Mouse (Mus musculus): ENCODE measurements around the gene Sdsl. TPM values are rescaled to one million over a fixed set of nuclear protein-coding genes. Genes with fewer than 3 reads are reported as not detected.

The Sdsl gene
- polyA plus RNA-seq, 1 experiment from 2014 or later, result 18.5 TPM

DNA sequence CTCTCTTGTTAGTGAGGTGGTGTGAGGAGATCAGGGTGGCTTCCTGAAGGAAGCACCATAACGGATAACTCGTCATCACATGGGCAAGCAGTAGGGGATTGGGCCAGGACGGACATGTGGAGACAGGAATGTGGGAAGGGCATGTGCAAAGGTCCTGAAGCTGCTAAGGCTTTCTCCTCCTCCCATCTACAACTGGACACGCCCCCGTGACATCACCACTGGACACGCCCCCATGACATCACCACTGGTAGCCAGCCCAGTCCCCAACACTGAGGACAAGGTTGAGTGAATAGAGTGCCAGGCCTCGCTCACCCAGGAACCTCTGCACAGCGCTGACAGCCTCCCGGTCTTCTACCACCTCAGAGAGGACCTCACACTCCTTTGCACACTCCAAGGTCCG lies 13.5 kb downstream of the Sdsl start:
- in situ Hi-C loops (cut with MboI; ENCODE audit: low pct_unique_long_range_greater_than_20kb), result no loop called here
- TF ChIP-seq CTCF (IDR thresholded peaks at IDR 0.05), result no peak
- POLR2A ChIA-PET, result no interaction called here
- H3K27me3 ChIP-seq, result peaks cover 11% of the 10 kb centered on the region
- CTCF ChIA-PET, result no interaction called here
- no peak for ATAC-seq
- DNase-seq (ENCODE audit: low read depth, low spot score), result no peak

DNA sequence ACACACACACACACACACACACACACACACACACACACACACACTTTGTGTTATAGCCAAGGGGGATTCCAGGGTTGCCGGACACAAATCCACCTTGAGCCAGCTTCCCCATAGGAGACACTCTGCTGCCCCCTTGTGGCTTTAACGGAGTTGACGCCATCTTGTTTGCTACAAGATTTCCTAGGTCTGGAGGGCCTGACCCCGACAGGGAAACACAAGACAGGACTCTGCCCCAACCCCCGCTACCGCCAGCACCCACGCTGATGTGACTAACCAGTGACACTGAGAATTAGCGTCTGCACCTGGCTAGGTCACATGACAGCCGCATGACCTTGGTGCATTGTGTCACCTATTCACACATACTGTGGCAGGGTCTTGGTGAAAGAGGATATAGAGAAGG lies 15.0 kb downstream of the Sdsl start:
- TF ChIP-seq CTCF (IDR thresholded peaks at IDR 0.05), result peak; percentile 83
- POLR2A ChIA-PET, result interaction anchor here (1.0 kb wide), 1 partner anchor 11 kb away, joined by 3 read pairs; no protein-coding TSS in a partner anchor
- DNase-seq (ENCODE audit: low read depth, low spot score) (no peak), ATAC-seq (peak; percentile 11)
- H3K27me3 ChIP-seq, result peaks cover 15% of the 10 kb centered on the region
- CTCF ChIA-PET, result interaction anchor here (0.8 to 1.9 kb wide), 2 partner anchors 9 to 16 kb away, joined by 3 to 7 read pairs; no protein-coding TSS in a partner anchor
- in situ Hi-C loops (cut with MboI; ENCODE audit: low pct_unique_long_range_greater_than_20kb), result no loop called here

DNA sequence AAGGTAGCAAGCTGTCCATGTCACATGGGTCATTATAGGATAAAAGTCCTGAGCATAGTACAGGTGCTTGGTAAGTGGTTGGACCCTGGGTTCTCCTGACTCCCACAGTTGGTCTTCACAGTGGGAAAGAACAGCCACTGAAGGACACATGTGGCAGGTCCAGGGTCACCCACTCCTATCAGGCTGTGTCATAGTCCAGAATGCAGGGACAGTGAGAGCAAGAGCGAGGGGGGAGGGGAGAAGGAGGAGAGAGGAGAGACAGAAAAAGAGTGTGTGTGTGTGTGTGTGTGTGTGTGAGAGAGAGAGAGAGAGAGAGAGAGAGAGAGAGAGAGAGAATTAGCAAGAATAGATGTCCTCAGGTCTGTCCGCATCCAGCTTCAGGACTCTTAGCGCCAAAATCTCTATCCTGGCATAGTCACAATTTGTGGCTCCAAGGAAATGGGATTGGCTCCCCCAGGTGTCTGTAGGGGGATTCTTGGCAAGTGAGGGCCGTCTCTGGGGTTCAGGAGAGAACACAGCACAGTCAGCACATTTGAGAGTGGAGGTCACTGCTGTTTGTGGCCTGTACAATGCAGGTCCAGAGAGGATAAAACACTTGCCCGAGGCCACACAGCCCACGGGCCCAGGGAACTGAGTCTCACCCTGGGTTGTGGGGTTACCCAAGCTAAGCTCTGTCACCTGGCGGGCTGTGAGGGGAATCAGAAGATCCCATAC lies 15.6 kb downstream of the Sdsl start:
- DNase-seq (ENCODE audit: low read depth, low spot score), result no peak
- POLR2A ChIA-PET, result interaction anchor here (1.0 kb wide), 1 partner anchor 10 kb away, joined by 3 read pairs; no protein-coding TSS in a partner anchor
- TF ChIP-seq CTCF (IDR thresholded peaks at IDR 0.05), result no peak
- H3K27me3 ChIP-seq, result peaks cover 15% of the 10 kb centered on the region
- CTCF ChIA-PET, result interaction anchor here (1.9 kb wide), 1 partner anchor 10 kb away, joined by 7 read pairs; no protein-coding TSS in a partner anchor
- no peak for ATAC-seq
- in situ Hi-C loops (cut with MboI; ENCODE audit: low pct_unique_long_range_greater_than_20kb), result no loop called here

DNA sequence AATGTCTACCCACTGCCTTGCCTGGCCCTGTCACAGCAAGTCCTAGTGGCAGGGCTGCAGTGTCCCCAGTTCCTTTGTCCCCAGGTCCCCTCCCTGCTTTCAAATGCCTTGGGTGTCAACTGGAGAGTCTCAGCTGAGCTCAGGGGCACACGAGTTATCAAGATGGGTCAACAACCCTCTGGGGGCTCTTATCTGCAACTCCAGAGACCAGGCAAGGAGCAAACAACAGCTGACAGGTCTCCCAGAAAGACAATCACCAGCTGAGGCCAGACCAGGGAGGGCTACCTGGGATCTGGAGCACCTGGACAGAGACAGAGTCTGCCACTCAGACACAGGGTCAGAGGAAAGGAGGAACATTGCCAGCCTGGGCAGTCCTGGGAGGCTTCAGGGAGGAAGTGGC lies 16.4 kb downstream of the Sdsl start:
- H3K27me3 ChIP-seq, result peaks cover 17% of the 10 kb centered on the region
- no peak for TF ChIP-seq CTCF (IDR thresholded peaks at IDR 0.05)
- CTCF ChIA-PET, result no interaction called here
- POLR2A ChIA-PET, result no interaction called here
- ATAC-seq, result no peak
- DNase-seq (ENCODE audit: low read depth, low spot score), result no peak
- in situ Hi-C loops (cut with MboI; ENCODE audit: low pct_unique_long_range_greater_than_20kb), result no loop called here

DNA sequence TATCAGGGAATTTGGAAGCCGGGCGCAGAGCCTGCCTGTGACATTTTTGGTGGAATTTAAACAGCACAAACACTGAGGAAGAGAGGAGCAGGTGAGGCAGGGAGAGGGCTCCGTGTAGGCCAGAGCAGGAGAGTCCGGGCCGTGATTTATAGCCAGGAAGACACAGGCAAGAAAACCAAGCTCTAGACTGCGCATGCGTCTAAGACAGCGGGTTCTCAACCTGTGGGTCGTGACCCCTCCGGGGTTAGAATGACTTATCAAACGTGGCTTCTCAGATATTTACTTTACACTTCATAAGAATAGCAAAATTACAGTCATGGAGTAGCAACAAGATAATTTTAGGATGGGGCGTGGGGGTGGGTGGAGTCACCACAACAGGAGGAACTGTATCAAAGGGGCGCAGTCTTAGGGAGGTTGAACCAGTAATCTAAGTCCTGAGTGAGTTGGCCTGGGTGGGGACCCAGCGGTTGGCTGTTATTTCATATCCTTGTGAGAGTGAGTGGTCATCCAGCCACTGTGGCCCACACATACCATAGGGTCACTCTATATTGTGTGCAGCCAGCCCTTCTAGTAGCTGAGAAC lies 17.8 kb downstream of the Sdsl start:
- DNase-seq (ENCODE audit: low read depth, low spot score) (no peak), ATAC-seq (no peak)
- CTCF ChIA-PET, result no interaction called here
- POLR2A ChIA-PET, result no interaction called here
- no peak for TF ChIP-seq CTCF (IDR thresholded peaks at IDR 0.05)
- in situ Hi-C loops (cut with MboI; ENCODE audit: low pct_unique_long_range_greater_than_20kb), result no loop called here
- peaks cover 24% of the 10 kb centered on the region for H3K27me3 ChIP-seq

DNA sequence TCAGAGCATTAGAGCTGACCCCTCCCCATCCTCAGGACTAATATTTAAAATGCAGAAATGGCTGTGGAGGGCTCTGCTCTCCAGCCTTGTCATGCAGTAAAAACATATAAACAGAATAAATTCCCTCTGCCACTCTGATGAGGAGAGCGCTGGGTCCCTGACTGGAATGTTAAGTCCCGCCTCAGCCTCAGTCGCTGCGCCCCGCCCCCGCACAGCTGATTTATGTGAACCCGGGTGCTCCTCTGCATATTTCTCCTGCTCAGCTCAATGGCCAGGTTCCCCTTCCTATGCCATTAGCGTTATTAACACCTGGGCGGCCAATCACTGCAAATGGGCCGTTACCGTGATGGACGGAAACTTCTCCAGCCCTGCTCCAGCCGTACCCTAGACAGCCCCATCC lies 25.3 kb downstream of the Sdsl start:
- CTCF ChIA-PET, result interaction anchor here (1.2 kb wide), 1 partner anchor 11 kb away, joined by 3 read pairs; no protein-coding TSS in a partner anchor
- DNase-seq (ENCODE audit: low read depth, low spot score), result no peak
- ATAC-seq, result no peak
- in situ Hi-C loops (cut with MboI; ENCODE audit: low pct_unique_long_range_greater_than_20kb), result loop anchor here (10.0 kb wide), 1 partner anchor 193 kb away; no protein-coding TSS in a partner anchor
- TF ChIP-seq CTCF (IDR thresholded peaks at IDR 0.05), result no peak
- peaks cover 24% of the 10 kb centered on the region for H3K27me3 ChIP-seq
- POLR2A ChIA-PET, result interaction anchor here (1.4 kb wide), 1 partner anchor 10 kb away, joined by 3 read pairs; no protein-coding TSS in a partner anchor

DNA sequence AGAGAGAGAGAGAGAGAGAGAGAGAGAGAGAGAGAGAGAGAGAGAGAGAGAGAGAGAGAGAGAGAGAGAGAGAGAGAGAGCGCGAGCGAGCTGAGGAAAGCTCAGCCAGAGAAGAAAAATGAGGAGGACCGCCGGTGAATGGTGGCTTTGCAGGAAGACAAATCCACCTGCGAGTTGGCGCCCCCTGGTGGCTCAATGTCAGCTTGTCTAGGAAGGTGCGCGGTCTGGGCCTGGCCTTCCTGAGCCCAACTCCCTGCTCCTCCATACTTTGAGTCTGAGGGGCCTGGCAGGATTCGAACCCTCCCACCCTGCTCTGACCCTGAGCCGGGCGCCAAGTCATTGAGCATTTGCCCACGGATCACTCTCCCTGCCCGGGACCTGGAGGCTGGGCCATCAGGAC lies 31.9 kb downstream of the Sdsl start:
- in situ Hi-C loops (cut with MboI; ENCODE audit: low pct_unique_long_range_greater_than_20kb), result loop anchor here (10.0 kb wide), 1 partner anchor 186 kb away; no protein-coding TSS in a partner anchor
- peaks cover 40% of the 10 kb centered on the region for H3K27me3 ChIP-seq
- ChIA-PET POLR2A (no interaction called here), CTCF (interaction anchor here (0.7 to 1.1 kb wide), 3 partner anchors 10 to 250 kb away, joined by 3 to 6 read pairs (median 3); no protein-coding TSS in a partner anchor)
- ATAC-seq (peak; percentile 65), DNase-seq (ENCODE audit: low read depth, low spot score) (peak; percentile 28)
- no peak for TF ChIP-seq CTCF (IDR thresholded peaks at IDR 0.05)

DNA sequence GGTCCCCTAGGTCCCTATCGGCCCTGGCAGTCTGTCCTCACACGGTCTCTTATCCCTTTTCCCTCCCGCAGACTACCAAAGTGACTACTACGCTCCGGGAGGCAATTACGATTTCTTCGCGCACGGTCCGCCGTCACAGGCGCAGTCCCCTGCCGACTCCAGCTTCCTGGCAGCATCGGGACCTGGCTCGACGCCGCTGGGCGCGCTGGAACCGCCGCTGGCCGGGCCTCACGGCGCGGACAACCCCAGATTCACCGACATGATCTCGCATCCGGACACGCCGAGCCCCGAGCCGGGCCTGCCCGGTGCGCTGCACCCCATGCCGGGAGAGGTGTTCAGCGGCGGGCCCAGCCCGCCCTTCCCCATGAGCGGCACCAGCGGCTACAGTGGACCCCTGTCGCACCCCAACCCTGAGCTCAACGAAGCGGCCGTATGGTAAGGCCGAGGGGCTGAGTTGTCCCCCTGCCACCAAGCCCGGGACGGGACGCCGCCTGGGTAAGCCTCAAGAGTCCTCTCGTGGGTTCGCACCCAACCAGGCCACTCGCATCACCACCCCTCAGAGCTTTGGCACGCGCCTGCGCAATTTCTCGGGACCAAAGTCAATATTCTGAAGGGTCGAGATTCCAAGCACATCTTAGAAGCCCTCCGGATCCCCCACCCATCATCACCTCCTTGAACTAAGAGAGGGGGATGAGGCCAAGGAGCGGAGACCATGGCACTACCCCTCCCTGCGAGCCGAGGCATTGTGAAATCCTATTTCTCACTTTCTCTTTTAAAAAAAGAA lies 32.5 kb downstream of the Sdsl start:
- in situ Hi-C loops (cut with MboI; ENCODE audit: low pct_unique_long_range_greater_than_20kb), result loop anchor here (10.0 kb wide), 1 partner anchor 185 kb away; no protein-coding TSS in a partner anchor
- ChIA-PET POLR2A (no interaction called here), CTCF (interaction anchor here (0.7 to 1.1 kb wide), 3 partner anchors 11 to 249 kb away, joined by 3 to 6 read pairs (median 3); no protein-coding TSS in a partner anchor)
- TF ChIP-seq CTCF (IDR thresholded peaks at IDR 0.05), result no peak
- peaks cover 44% of the 10 kb centered on the region for H3K27me3 ChIP-seq
- DNase-seq (ENCODE audit: low read depth, low spot score) (no peak), ATAC-seq (no peak)

DNA sequence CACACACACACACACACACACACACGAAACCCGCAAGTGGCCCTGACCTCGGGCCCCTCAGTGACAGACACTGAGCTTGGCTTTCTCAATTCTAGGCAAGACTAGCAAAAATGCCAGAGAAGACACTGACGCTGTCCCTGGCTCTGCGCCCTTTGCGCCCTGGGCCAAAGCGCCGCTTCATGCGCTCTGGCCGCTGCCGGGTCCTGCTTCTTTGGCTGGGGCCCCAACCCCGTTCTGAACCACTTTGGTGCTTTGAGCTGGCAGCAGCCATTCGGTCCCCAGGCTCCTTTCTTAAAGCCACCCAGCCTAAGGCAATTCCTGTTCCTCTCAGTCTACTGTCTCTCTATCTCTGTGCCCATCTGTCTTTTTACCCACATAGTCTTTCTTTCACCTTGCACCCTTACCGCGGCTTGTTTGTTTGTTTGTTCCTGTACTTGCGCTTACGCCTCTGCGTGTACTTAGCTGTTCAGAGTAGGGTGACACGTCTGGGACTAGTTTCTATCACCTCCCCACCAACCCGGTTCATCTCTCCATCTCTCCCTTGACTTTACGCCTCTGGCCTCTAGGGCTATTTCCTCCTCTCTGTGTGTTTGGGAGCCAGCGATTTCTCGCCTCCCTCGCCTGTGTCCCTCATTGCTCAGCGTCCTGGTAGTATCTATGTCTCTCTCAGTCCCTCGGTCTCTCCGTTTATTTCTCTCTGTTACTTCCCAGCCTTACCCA lies 33.5 kb downstream of the Sdsl start:
- DNase-seq (ENCODE audit: low read depth, low spot score), result no peak
- no peak for ATAC-seq
- ChIA-PET POLR2A (no interaction called here), CTCF (no interaction called here)
- H3K27me3 ChIP-seq, result peaks cover 51% of the 10 kb centered on the region
- in situ Hi-C loops (cut with MboI; ENCODE audit: low pct_unique_long_range_greater_than_20kb), result no loop called here
- TF ChIP-seq CTCF (IDR thresholded peaks at IDR 0.05), result no peak

DNA sequence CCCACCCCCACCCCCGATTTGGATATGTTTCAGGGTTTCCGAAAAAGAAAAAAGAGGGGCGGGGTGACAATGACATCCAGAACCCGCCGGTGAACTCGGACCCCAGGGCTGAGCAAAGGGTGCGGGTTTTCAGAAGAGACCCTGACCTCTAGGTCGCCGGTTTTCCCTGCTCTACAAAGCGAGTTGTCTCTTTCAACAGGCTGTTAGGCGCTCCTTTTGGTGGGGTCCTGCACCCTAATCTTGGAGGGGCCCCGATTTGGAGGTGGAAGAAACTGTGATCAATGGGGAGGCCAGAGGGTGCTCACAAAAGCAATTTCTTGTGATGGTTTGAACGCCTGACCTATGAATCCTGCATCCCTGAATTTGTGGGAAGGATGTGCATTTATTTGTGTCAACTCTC lies 34.1 kb downstream of the Sdsl start:
- ATAC-seq, result no peak
- POLR2A ChIA-PET, result no interaction called here

More for the DNA sequence above, 34.1 kb downstream of the Sdsl start:
- DNase-seq (ENCODE audit: low read depth, low spot score), result no peak
- TF ChIP-seq CTCF (IDR thresholded peaks at IDR 0.05), result no peak
- in situ Hi-C loops (cut with MboI; ENCODE audit: low pct_unique_long_range_greater_than_20kb), result no loop called here
- H3K27me3 ChIP-seq, result peaks cover 57% of the 10 kb centered on the region
- CTCF ChIA-PET, result no interaction called here

Data from Patski (cell line).